Mouse (Mus musculus): Measurements from ENCODE around the gene Inka1. TPM values are rescaled to one million over a fixed set of nuclear protein-coding genes. Genes with fewer than 3 reads are reported as not detected.

Gene Inka1
- polyA plus RNA-seq, 1 experiment from 2014 or later = 50.5 TPM

Other genes with a start within 250 kb of the Inka1 start
- 63.8 and 72.0 TPM in 2 replicates for gene Rbm5, start 214.9 kb downstream of the Inka1 start, polyA plus RNA-seq (2015; fragmentation: Nextera tagmentation; extraction: Ambion mirVana)
- gene Rbm6, start 112.6 kb downstream of the Inka1 start, polyA plus RNA-seq (2015; fragmentation: Nextera tagmentation; extraction: Ambion mirVana) = 26.1 and 27.7 TPM in 2 replicates
- 3.9 and 5.0 TPM in 2 replicates for gene Mon1a, start 97.7 kb downstream of the Inka1 start, polyA plus RNA-seq (2015; fragmentation: Nextera tagmentation; extraction: Ambion mirVana)
- 0.85 and 1.4 TPM in 2 replicates for gene Mst1r, start 79.0 kb downstream of the Inka1 start, polyA plus RNA-seq (2015; fragmentation: Nextera tagmentation; extraction: Ambion mirVana)
- gene Actl11, start 57.4 kb downstream of the Inka1 start, polyA plus RNA-seq (2015; fragmentation: Nextera tagmentation; extraction: Ambion mirVana) = not detected in 2 replicates
- 0.08 and 0.09 TPM in 2 replicates for gene Camkv, start 50.2 kb downstream of the Inka1 start, polyA plus RNA-seq (2015; fragmentation: Nextera tagmentation; extraction: Ambion mirVana)
- 12.6 and 14.6 TPM in 2 replicates for gene Traip, start 35.7 kb downstream of the Inka1 start, polyA plus RNA-seq (2015; fragmentation: Nextera tagmentation; extraction: Ambion mirVana)
- gene Uba7, start 10.4 kb downstream of the Inka1 start, polyA plus RNA-seq (2015; fragmentation: Nextera tagmentation; extraction: Ambion mirVana) = 55.7 and 60.1 TPM in 2 replicates
- gene Gm20661, start 2.8 kb downstream of the Inka1 start, polyA plus RNA-seq (2015; fragmentation: Nextera tagmentation; extraction: Ambion mirVana) = 0.54 and 0.66 TPM in 2 replicates
- gene Cdhr4, start 6.6 kb upstream of the Inka1 start, polyA plus RNA-seq (2015; fragmentation: Nextera tagmentation; extraction: Ambion mirVana) = 1.1 and 1.5 TPM in 2 replicates
- gene Gm20662, start 10.5 kb upstream of the Inka1 start, polyA plus RNA-seq (2015; fragmentation: Nextera tagmentation; extraction: Ambion mirVana) = not detected in 2 replicates
- gene Ip6k1, start 16.6 kb upstream of the Inka1 start, polyA plus RNA-seq (2015; fragmentation: Nextera tagmentation; extraction: Ambion mirVana) = 35.3 and 45.1 TPM in 2 replicates
- gene Gmppb, start 63.4 kb upstream of the Inka1 start, polyA plus RNA-seq (2015; fragmentation: Nextera tagmentation; extraction: Ambion mirVana) = 15.3 and 16.3 TPM in 2 replicates
- 1.5 and 1.8 TPM in 2 replicates for gene Amigo3, start 67.3 kb upstream of the Inka1 start, polyA plus RNA-seq (2015; fragmentation: Nextera tagmentation; extraction: Ambion mirVana)
- 41.1 and 51.2 TPM in 2 replicates for gene Mst1, start 94.6 kb upstream of the Inka1 start, polyA plus RNA-seq (2015; fragmentation: Nextera tagmentation; extraction: Ambion mirVana)
- 100 and 123 TPM in 2 replicates for gene Rnf123, start 97.5 kb upstream of the Inka1 start, polyA plus RNA-seq (2015; fragmentation: Nextera tagmentation; extraction: Ambion mirVana)
- gene Apeh, start 108.7 kb upstream of the Inka1 start, polyA plus RNA-seq (2015; fragmentation: Nextera tagmentation; extraction: Ambion mirVana) = 194 and 242 TPM in 2 replicates
- gene Bsn, start 204.5 kb upstream of the Inka1 start, polyA plus RNA-seq (2015; fragmentation: Nextera tagmentation; extraction: Ambion mirVana) = 1.4 TPM in 2 replicates

All from liver, embryonic 15.5 days (tissue).